Mouse (Mus musculus) megakaryocyte, embryonic 14.5 days (primary cell): Measurements from ENCODE around the gene Ppfia1.

Experiments used
- FLI1 ChIP-seq: IDR thresholded peaks from 2 replicates; pipeline ENCODE4 v1.6.1; 2012; ENCODE audit warnings: low read length, inconsistent platforms, mixed read lengths
- GATA1 ChIP-seq: IDR thresholded peaks from 3 replicates; pipeline ENCODE4 v1.6.1; 2012; ENCODE audit warnings: mixed read lengths, low read length, inconsistent platforms, borderline replicate concordance

DNA sequence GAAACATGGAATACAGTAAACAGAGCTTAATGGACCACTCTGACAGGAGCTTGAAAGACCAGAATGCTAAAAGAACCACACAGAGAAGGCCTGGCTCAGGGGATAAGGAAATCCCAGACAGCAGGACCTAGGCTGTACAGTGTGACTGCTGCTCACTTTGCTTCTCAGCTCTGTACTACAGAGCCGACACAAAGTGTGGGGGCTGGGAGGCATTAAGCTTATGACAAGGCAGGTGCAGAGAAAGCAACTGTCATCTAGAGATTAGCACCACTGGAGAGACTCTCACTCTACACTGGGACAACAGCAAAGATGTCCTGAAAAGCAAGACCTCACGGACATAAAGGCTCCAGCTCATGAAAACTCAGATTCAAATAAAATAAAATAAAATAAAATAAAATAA lies 14.4 kb downstream of the Ppfia1 start:
- TF ChIP-seq GATA1, result no peak
- TF ChIP-seq FLI1, result no peak
